Mouse (Mus musculus): ENCODE results near the gene Rac3.

- TF ChIP-seq CTCF (IDR thresholded peaks at IDR 0.05; ENCODE audit: low read depth, low read length), result no peak
- no peak for TF ChIP-seq POLR2A (IDR thresholded peaks at IDR 0.05; ENCODE audit: borderline replicate concordance, low read depth, low read length)
These were observed 10.6 kb upstream of the Rac3 start for GRCm38 (mm10) chr11:120710672-120711071.
